Mouse (Mus musculus): ENCODE measurements around the gene Rad18.

- TF ChIP-seq EP300 (IDR thresholded peaks at IDR 0.05; ENCODE audit: insufficient read depth, low read depth, low read length) (no peak), CTCF (IDR thresholded peaks at IDR 0.05) (no peak), POLR2A (IDR thresholded peaks at IDR 0.05; ENCODE audit: insufficient read depth, low read depth, low read length) (peak; percentile 52; the same call in 1 of the 2 replicates)
These were observed at the start of gene Rad18 for GRCm38 (mm10) chr6:112696056-112696950.
